Mouse (Mus musculus): Measurements from ENCODE around the gene Rbfox2. TPM values are rescaled to one million over a fixed set of nuclear protein-coding genes. Genes with fewer than 3 reads are reported as not detected.

Gene Rbfox2
- polyA plus RNA-seq, 2 experiments = 94.7 to 189 TPM

- Histone ChIP-seq H3K9ac (ENCODE audit: low read depth, low read length, severe bottlenecking) (no peak overlapping the region), H3K36me3 (ENCODE audit: control insufficient read depth, insufficient read depth, low read length) (peaks cover 84% of the 10 kb centered on the region), H3K9me3 (ENCODE audit: control insufficient read depth, low read length) (no peaks in the 10 kb centered on the region), H3K27me3 (ENCODE audit: control insufficient read depth, insufficient read depth, low read length) (no peaks in the 10 kb centered on the region), H3K4me3 (replicated peaks; ENCODE audit: low read length) (no peak overlapping the region), H3K27ac (replicated peaks; ENCODE audit: low read depth, low read length) (no peak overlapping the region), H3K4me2 (replicated peaks; ENCODE audit: low read depth, low read length, severe bottlenecking) (no peak overlapping the region), H3K4me1 (ENCODE audit: control insufficient read depth, insufficient read depth, low read length) (no peaks in the 10 kb centered on the region)
- TF ChIP-seq POLR2A (IDR thresholded peaks at IDR 0.05; ENCODE audit: borderline replicate concordance, extremely low read depth, insufficient read depth, insufficient read length) = no peak
- ATAC-seq (ENCODE audit: low FRiP score, low read depth) (no peak), DNase-seq (ENCODE audit: low spot score) (no peak)
- WGBS = 83% methylated on average over 1 of the region's 1 CpGs
These were observed 220.3 kb downstream of the Rbfox2 start for GRCm38 (mm10) chr15:77086488-77086887.

- no peak overlapping the region for H3K4me2 ChIP-seq (replicated peaks; ENCODE audit: low read depth, low read length, severe bottlenecking)
- H3K27me3 ChIP-seq (ENCODE audit: control insufficient read depth, insufficient read depth, low read length) = no peaks in the 10 kb centered on the region
- H3K27ac ChIP-seq (replicated peaks; ENCODE audit: low read depth, low read length) = no peak overlapping the region
- WGBS = 89% methylated on average over 7 of the region's 7 CpGs
- no peak overlapping the region for H3K9ac ChIP-seq (ENCODE audit: low read depth, low read length, severe bottlenecking)
- no peak overlapping the region for H3K4me3 ChIP-seq (replicated peaks; ENCODE audit: low read length)
- H3K9me3 ChIP-seq (ENCODE audit: control insufficient read depth, low read length) = no peaks in the 10 kb centered on the region
- DNase-seq (ENCODE audit: low spot score) (no peak), ATAC-seq (ENCODE audit: low FRiP score, low read depth) (no peak)
- no peaks in the 10 kb centered on the region for H3K4me1 ChIP-seq (ENCODE audit: control insufficient read depth, insufficient read depth, low read length)
- peaks cover 81% of the 10 kb centered on the region for H3K36me3 ChIP-seq (ENCODE audit: control insufficient read depth, insufficient read depth, low read length)
- no peak for TF ChIP-seq POLR2A (IDR thresholded peaks at IDR 0.05; ENCODE audit: borderline replicate concordance, extremely low read depth, insufficient read depth, insufficient read length)
These were observed 221.0 kb downstream of the Rbfox2 start for GRCm38 (mm10) chr15:77085818-77086217.

GRCm38 (mm10) chr15:77081454-77081853, 225.3 kb downstream of the Rbfox2 start:
- H3K4me2 ChIP-seq (replicated peaks; ENCODE audit: low read depth, low read length, severe bottlenecking) = no peak overlapping the region
- DNase-seq (ENCODE audit: low spot score) (no peak), ATAC-seq (ENCODE audit: low FRiP score, low read depth) (no peak)
- no peak for TF ChIP-seq POLR2A (IDR thresholded peaks at IDR 0.05; ENCODE audit: borderline replicate concordance, extremely low read depth, insufficient read depth, insufficient read length)
- H3K4me3 ChIP-seq (replicated peaks; ENCODE audit: low read length) = no peak overlapping the region
- peaks cover 89% of the 10 kb centered on the region for H3K36me3 ChIP-seq (ENCODE audit: control insufficient read depth, insufficient read depth, low read length)
- 0 out of 2 replicates have a peak, but pooled peaks cover 6% of the 10 kb centered on the region for H3K4me1 ChIP-seq (ENCODE audit: control insufficient read depth, insufficient read depth, low read length)
- 74% methylated on average over 5 of the region's 5 CpGs for WGBS
- no peaks in the 10 kb centered on the region for H3K27me3 ChIP-seq (ENCODE audit: control insufficient read depth, insufficient read depth, low read length)
- H3K27ac ChIP-seq (replicated peaks; ENCODE audit: low read depth, low read length) = peak overlapping the region; percentile 33; the same call in 1 of the 2 replicates
- no peaks in the 10 kb centered on the region for H3K9me3 ChIP-seq (ENCODE audit: control insufficient read depth, low read length)
- H3K9ac ChIP-seq (ENCODE audit: low read depth, low read length, severe bottlenecking) = no peak overlapping the region

GRCm38 (mm10) chr15:77080684-77081254, 226.0 kb downstream of the Rbfox2 start:
- DNase-seq (ENCODE audit: low spot score) (no peak), ATAC-seq (ENCODE audit: low FRiP score, low read depth) (no peak)
- 76% methylated on average over 14 of the region's 14 CpGs for WGBS
- H3K27ac ChIP-seq (replicated peaks; ENCODE audit: low read depth, low read length) = peak overlapping the region; percentile 33; the same call in 1 of the 2 replicates
- H3K4me2 ChIP-seq (replicated peaks; ENCODE audit: low read depth, low read length, severe bottlenecking) = no peak overlapping the region
- no peaks in the 10 kb centered on the region for H3K9me3 ChIP-seq (ENCODE audit: control insufficient read depth, low read length)
- H3K4me3 ChIP-seq (replicated peaks; ENCODE audit: low read length) = no peak overlapping the region
- TF ChIP-seq POLR2A (IDR thresholded peaks at IDR 0.05; ENCODE audit: borderline replicate concordance, extremely low read depth, insufficient read depth, insufficient read length) = no peak
- peaks cover 90% of the 10 kb centered on the region for H3K36me3 ChIP-seq (ENCODE audit: control insufficient read depth, insufficient read depth, low read length)
- H3K4me1 ChIP-seq (ENCODE audit: control insufficient read depth, insufficient read depth, low read length) = 0 out of 2 replicates have a peak, but pooled peaks cover 6% of the 10 kb centered on the region
- no peaks in the 10 kb centered on the region for H3K27me3 ChIP-seq (ENCODE audit: control insufficient read depth, insufficient read depth, low read length)
- H3K9ac ChIP-seq (ENCODE audit: low read depth, low read length, severe bottlenecking) = no peak overlapping the region

GRCm38 (mm10) chr15:77079890-77080361, 226.9 kb downstream of the Rbfox2 start:
- no peaks in the 10 kb centered on the region for H3K9me3 ChIP-seq (ENCODE audit: control insufficient read depth, low read length)
- no peak overlapping the region for H3K4me2 ChIP-seq (replicated peaks; ENCODE audit: low read depth, low read length, severe bottlenecking)
- H3K36me3 ChIP-seq (ENCODE audit: control insufficient read depth, insufficient read depth, low read length) = peaks cover 87% of the 10 kb centered on the region
- no peak for DNase-seq (ENCODE audit: low spot score)
- H3K4me1 ChIP-seq (ENCODE audit: control insufficient read depth, insufficient read depth, low read length) = 0 out of 2 replicates have a peak, but pooled peaks cover 6% of the 10 kb centered on the region
- no peak overlapping the region for H3K9ac ChIP-seq (ENCODE audit: low read depth, low read length, severe bottlenecking)
- 81% methylated on average over 11 of the region's 11 CpGs for WGBS
- no peaks in the 10 kb centered on the region for H3K27me3 ChIP-seq (ENCODE audit: control insufficient read depth, insufficient read depth, low read length)
- no peak overlapping the region for H3K27ac ChIP-seq (replicated peaks; ENCODE audit: low read depth, low read length)
- H3K4me3 ChIP-seq (replicated peaks; ENCODE audit: low read length) = no peak overlapping the region
- no peak for ATAC-seq (ENCODE audit: low FRiP score, low read depth)
- no peak for TF ChIP-seq POLR2A (IDR thresholded peaks at IDR 0.05; ENCODE audit: borderline replicate concordance, extremely low read depth, insufficient read depth, insufficient read length)
